Mouse (Mus musculus) thymus, postnatal 4 days (tissue): ENCODE data around the gene Elk4.

Source experiments
- DNase-seq: peaks from one replicate; pipeline ENCODE4 v3.0.0; 2021

Gene Elk4

DNA sequence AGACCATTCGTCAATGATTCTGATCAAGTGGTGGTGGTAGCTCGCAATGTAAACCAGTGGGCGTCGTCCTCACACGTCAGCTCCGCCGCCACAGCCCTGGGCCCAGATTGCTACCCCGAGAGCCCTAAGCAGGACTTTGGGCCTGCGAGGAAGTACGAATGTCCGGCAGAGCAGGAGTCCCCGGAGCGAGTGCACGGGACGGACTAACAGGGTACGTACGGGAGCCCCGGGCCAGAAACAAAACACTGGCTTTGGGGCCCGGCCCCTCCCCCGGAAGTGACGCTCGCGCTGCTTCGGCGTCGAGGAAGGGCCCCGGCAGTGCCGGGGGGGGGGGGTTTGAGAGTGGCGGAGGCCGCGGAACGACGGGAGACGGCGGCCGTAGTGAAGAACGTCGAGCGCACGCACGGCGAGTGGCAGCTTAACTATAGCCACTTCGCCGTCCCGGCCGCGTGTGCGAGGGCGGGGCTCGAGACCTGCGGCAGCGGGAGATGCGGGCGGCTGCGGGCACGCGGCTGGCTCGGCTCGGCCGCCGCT, at the start of gene Elk4:
Elk4 (plus strand) TSS at position 326 of the 534 bp plus-strand sequence.
- DNase-seq: peak; percentile 95

DNA sequence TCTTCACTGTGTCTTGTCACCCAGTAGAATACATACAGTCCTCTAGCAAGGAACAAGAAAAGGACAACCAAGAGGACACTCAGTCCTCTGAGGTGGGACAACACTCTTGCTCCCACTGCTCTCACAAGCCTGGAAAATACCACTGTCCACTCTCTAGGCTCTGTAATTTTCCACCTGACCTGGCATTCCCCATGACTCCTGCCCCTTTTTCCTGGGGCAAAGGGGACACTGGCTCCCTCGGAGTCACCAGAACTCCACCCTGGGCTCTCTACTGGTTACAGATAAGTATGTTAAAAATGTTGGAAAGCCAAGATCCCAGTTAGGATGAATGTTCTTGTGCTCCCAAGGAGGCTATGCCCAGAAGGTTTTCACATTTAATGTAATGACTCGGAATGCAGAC, 46.4 kb upstream of the Elk4 start:
- DNase-seq: no peak

DNA sequence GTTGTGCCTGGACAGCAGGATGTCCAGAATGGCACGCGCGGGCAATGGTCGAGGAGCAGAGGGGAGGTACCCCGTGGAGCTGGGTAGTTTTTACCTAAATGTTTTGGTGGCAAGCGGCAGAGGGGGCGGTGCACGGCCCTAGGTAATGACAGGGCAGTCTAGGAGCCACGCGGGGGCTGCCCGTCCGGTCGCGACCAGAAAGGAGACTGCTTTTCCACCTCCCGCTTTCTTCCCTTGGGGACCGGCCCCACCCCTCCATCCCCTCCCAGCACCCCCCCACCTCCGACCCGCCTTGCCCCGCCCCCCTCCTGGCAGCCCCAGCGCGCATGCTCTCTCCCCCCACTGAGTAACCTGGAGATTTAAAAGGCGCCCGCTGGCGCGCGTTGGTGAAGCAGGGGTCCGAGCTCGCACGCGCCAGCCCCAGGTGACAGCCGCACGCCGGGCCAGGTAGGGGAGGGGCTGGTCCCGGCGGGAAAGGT, 44.8 kb upstream of the Elk4 start, which contains the start of gene Slc45a3:
Slc45a3 (plus strand) TSS at position 362 of the 479 bp plus-strand sequence.
- DNase-seq: peak; percentile 67

DNA sequence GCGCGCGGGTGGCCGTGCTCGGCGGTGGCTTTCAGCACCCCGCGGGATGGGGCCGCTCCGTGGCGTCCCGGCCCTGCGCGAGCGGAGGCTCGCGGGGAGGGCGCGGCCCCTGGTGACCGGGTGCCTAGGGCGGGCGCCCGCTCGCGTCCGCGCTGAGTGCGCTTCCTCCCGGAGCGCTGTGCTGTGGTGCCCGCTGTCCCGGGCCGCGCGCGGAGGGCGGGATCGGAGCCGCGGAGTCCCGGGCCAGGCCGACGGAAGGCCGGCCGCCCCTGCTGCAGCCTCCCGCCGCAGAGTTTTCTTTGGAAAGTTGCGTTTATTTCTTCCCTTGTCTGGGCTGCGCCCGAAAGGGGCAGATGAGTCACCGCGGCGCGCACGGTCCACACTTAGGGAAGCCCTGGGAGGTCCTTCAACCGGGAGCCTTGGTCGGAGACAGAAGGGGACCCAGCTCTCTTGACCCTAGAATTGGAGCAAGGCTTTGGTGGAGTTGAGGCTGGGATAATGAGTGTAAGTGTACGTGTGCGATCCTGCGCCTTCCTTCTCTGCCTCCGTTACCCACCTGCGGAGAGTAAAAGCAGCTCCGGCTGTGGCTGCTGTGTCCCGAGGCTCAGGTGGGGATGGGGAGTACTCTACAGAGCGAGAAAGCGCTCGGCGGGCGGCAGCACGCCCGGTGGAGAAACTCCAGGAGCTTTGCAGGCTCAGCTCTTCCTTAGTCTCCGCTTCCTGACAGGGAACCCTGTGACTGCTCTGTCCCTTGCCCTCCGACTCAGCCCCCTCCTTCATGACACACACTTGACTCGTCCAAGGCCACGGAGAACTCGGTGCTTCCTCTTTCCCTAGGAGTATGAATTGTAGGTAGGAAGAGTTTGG, 44.1 kb upstream of the Elk4 start:
- peak; percentile 69 for DNase-seq

DNA sequence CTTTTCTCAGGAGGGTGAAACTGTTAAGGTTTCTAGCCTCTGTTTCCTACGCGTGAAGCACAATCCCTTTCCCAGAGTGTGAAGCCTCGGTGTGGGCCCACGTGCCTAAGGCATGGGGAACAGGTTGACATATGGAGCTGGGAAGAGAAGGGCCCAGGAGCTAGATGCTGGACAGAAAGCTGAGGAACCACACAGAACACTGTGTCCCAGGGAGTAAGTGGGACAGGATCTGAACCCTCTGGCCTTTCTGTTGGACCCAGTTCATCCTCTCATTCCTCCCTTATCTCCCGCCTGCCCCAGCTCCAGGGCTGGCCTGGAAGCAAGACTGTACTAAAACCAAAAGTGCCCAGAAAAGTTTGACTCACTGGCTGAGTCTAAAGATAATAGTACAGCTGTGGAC, 43.3 kb upstream of the Elk4 start:
- no peak for DNase-seq

DNA sequence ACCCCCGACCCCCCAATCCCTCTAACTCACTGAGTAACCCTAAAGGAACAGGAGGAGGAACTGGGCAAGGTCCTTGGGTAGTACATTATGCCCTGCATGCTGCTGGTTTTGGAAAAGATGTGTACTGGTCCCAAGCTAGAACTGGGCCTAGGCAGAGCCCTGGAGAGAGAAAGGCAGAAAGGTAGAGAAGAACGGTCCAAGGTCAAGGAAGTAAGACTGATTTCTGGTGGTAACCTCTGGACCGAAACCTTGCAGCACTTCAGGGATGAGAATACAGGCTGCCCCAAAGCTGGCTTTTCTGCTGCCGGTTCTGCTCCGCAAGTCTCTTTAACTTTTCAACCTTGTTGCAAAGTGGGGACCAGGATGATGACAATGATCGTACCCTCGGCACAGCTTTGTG, 42.8 kb upstream of the Elk4 start:
- no peak for DNase-seq

DNA sequence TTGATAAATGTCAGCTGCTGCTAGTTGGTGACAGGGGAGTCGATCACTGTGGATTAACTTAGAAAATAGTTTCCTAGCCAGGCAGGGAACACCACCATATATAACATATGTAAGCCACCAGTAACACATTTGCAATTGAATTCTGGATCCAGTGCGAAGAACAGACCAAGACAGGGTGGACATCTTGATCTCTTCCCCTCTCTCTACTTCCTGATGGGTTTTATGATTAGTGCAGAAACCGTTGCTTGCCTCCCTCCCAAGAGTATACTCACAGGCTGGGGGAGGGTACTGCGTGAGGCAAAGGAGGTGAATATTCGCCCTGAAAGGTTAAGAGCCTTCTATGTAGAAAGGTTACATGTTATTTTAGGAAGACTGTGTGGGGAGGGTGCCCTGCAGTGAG, 41.6 kb upstream of the Elk4 start:
- DNase-seq: no peak

DNA sequence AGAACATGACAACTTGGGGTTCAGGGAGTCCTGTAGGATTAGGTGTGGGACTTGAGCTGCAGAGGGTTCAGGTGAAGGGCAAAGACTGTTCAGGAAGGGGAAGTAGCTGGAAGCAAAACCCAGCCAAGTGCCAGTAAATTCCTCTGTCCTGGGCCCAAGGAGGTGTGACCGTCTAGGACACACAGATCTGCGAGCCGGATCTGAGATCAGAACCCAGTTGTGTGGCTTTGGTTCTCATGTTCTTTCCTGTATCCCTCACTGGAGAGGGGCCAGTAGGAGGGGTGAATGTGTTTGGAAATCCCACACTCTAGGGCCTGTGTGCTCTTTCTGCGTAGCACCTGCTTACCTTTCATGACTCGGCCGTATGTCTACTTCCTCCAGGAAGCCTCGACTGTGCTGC, 40.1 kb upstream of the Elk4 start:
- peak; percentile 59 for DNase-seq

DNA sequence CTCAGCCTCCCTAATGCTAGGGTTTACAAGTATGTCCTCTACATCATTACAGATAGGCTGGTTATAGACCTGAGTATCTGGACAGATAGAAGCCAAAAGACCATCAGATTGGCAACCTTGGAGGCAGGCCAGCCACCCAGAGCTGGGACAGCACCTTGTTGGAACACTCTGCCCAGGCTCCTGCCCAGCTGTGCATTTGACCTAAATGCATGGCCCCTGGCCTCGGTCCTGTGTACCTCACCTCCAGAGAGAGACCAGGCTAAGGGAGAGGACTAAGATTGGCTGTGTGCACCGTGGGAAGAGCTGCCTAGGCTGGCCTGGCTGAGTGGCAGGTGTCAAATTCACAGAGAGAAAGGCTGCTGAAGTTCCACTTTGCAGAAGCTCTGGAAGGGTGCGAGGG, 38.9 kb upstream of the Elk4 start:
- no peak for DNase-seq

DNA sequence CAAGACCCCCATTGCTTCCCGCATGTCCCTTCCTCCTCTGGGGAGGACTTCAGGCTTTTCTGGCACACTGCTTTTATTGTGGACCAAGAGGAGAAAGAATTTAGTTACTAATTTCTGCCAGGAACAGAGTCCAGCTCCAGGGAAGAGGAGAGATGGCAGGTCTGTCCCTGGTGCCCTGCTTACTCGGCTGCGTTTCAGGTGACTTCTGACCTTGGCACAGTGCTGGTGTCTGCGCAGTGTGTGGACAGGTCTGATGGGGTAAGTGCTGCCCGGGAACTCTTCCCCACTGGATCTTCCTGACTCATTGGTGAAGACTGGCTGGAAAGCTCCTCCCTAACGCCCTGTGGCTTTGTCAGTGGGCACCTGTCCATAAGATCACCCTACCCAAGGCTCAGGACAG, 38.4 kb upstream of the Elk4 start:
- DNase-seq: no peak

DNA sequence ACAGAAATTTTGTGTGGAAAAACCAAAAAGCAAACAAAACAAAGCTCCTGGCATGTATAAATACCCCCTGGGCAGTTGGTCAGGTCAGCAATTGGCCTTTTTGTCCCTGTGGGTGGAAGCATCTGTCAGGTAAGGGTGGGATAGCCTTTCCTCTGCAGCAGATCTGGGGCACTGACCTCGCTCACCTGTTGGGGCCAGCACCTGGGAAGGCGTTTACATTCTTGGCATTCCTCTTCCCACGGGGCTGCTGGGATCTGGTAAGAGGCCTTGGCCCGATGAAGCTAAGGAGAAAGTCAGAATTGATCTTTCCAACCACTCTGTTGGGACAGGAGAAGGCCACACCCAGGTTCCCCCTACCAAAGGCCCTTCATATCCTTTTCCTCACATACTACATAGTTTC, 37.6 kb upstream of the Elk4 start:
- no peak for DNase-seq

DNA sequence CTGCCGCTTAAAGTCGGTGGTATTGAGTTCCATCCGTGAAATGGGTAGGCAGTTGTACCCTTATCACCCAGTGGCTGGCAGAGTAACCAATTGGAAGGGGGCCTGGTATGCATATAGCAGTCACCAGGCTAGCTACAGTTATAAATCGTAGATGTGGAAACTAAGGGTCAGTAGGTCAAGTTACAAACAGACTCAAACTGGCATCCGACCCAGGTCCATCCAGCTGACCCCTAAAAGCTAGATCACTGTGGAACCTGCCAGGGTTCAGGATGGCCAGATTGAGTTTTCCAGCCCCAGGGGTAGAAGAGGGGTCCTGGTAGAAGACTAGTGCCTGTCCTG, 37.1 kb upstream of the Elk4 start:
- no peak for DNase-seq

DNA sequence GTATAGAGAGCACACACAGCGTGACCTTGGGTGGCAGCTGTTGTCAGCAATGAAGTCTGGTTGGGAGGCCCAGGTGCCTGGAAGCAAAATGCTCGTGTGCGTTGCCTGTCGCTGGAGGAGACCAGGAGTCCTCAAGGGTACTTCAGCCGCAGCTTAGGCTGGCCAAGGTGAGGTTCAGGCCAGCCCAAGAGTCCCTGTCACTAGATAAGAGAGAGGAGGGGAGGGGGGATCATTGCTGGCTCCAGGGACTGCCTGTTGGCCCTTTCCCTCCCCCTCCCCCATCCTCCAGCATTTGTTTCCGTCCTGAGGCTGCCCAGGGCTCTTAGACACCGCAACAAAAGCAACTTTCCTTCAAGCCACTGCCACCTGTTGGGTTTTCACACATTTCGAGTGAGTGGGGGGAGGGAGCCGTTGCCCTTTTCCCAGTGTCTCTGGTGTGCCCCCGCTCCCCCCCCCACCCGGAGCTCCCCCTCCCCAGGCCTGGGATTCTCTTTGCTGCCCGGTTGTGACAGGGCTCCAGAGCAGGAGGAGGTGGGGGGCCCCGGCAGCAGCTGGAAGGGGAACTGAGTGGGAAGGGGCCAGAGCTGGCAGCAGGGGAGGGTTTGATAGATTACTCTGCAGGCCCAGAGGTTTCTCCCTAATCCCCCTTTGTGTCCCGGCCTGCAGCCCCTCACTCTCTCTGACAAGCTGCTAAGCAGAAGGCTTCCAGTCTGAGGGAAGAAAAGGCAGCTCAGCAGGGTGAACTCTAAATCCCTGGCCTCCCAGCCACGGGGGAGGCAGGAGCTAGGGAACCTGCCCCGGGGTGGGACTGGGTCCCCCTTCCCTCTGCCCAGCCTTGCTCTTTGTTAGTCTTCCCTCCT, 36.5 kb upstream of the Elk4 start:
- DNase-seq: peak; percentile 53

DNA sequence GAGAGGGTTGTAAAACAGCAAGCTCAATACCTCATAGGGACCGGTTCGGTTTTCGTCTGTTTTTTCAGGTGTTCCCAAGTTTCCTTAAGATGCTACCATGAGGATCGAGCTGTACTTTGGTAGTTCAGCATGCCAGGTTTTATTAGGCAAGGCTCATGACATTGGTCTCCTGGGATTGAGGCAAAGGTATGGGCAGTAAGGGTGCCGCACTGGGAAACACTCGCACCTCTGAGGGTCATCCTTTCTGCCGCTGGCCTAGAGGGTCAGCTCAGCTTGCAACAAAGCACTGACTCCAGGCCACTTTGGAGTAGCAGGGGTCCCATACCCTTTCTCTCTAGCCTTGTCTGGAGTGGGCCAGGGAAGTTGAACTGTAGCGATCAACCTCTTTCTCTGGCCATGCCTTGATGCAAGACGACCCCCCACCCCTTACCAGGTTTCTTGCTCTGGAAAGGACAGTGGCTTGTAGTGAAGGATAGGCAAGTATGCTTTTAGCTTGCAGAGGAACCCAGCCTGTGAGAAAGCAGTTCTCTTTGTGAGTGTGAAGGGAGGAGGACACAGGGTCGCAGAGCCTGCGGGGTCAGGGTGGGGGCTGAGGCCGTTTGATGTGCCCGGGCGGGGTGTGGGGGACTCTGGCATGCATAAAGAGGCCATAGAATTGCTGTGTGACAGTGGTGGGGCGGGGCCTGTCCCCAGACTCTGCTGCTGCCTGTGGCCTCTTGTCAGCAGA, 35.5 kb upstream of the Elk4 start:
- peak; percentile 68 for DNase-seq

DNA sequence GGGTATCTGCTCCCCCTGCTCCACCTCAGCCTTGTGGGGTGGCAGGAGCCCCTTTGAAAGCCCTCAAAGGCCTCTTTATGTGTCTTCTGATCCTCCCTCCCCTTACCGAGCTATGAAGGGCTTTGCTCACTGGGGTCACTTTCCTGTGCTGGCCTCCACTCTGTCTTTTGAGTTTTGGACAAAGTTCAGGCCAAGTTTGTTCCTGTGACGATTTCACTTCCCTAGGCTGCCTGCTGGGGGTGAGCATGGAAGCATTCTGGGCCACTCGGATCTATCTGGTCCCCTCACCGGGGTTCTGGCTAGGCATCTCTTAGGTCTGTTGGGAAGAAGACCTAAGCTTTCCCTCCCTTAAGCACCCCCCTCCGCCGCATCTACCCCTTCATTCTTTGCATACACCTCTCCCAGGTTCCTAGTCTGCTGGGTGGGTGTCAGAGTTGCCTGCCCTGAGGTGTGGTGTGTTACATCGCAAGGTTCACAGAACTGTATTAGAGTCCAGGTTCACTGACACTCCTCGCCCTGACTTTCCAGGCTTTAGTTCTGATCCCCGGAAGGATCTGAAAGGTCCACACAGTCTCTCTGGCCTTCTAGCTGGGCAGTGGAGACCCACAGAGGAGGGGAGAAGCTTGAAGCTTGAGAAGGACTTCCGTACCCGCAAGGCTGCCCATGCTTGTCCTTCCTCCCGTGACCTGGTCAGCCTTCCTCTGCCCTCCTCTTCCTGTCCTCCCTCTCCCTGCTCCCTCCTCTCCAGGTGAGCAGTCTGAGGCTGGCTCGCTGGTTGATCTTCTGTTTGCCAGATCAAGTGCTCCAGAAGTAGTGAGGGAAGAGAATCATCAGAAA, 34.7 kb upstream of the Elk4 start:
- no peak for DNase-seq

DNA sequence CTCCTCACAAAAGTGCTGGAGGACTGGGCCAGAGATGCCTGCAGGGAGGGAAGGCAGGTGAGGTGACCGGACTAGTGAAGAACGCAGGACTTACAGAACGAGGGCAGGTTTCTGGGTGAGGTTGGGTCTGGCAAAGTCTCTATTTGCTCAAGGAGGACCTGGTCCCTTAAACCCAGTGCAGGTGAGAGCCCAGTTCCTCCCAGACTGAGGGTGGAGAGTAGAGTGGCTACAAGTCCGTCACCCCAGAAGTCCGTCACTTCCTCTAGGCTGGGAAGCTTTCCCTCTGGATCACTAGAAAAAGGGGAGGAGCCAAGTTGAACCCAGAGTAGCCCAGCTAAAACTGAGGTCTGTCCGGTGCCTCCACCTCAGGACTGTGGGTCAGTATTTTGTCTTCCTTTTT, 33.4 kb upstream of the Elk4 start:
- DNase-seq: no peak

DNA sequence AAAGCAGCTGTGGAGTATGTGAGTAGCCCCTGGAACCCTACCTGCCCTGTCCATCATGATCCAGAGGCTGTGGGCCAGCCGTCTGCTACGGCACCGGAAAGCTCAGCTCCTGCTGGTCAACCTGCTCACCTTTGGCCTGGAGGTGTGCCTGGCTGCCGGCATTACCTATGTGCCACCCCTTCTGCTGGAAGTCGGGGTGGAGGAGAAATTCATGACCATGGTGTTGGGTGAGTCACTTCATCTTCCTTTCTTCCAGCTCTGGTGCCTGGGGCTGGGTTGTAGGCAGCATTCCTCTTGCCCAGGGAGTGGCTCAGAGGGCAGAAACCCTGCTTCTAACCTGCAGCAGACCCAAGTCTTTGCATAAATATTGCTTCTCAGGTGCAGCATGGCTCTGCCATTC, 30.5 kb upstream of the Elk4 start:
- DNase-seq: no peak

DNA sequence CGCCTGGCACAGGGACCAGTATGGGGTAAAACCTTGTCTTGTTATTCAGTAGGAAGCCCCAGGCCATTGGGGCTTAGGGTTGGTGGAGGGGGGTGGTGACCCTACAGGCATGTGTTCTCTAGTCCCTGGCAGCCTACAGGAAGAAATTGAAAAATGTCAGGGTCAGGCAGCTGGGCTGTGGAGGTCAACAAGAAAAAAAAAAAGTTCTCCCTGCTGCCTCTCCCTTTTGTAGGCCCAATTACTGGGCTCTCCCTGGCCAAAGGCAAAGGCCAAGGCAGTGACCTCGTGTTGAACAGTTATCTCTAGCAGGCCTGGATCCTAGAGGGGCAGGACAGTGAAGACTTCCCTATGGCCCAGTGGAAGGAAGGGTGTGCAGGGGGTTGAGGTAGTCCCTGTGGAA, 26.9 kb upstream of the Elk4 start:
- DNase-seq: no peak

DNA sequence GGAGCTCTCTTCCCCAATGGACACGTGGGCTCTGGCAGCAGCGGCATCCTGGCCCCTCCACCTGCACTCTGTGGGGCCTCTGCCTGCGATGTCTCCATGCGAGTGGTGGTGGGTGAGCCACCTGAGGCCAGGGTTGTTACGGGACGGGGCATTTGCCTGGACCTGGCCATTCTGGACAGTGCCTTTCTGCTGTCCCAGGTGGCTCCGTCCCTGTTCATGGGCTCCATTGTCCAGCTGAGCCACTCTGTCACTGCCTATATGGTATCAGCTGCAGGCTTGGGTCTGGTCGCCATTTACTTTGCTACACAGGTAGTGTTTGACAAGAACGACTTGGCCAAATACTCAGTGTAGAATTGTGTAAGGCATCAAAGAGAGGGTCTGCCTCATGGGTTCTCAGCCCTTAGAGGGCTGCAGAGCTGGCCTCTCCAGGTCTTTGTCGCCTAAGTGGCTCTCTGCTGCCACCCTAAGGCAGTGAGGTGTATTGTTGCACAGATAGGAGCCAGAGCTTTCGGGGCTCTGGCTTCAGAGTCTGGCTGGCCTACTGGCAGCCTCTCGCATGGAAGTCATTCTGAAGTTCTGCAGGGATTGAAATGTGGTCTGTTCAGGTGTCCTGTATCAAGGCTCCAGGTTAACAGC, 25.9 kb upstream of the Elk4 start:
- DNase-seq: peak; percentile 88

DNA sequence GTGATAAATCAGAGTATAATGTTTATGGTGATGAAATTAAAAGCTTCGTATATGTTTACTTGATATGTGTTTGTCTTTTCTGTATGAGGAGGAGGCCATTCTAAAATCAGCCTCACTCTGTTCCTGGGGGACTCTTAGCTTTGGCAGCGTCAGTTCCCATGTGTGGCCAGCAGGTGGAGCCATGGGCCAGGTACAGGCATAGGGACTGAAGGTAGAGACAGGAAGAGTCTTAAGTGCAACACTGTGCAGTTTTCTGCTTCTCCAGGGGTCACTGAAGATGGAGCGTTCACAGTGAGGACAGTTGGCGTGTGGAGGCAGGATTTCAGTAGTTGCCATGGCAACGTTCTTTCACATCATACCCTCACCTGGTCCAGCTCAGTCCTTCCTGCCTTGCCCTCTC, 24.5 kb upstream of the Elk4 start:
- peak; percentile 93 for DNase-seq

DNA sequence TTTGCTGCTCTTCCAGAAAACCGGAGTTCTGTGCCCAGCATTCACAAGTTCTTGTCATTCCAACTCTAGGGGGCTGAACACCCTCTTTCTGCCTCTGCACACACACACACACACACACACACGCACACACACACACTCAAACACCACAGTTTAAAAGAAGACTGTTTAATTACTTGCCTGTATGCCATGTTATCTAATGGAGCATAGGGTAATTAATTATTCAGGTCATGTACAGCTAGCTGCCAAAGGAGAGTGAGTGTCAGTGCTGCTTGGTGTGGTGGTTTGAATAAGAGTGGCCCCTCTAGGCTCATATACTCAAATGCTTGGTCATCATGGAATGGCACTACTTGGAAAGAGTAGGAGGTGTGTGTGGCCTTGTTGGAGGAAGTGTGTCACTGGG, 23.6 kb upstream of the Elk4 start:
- DNase-seq: no peak

DNA sequence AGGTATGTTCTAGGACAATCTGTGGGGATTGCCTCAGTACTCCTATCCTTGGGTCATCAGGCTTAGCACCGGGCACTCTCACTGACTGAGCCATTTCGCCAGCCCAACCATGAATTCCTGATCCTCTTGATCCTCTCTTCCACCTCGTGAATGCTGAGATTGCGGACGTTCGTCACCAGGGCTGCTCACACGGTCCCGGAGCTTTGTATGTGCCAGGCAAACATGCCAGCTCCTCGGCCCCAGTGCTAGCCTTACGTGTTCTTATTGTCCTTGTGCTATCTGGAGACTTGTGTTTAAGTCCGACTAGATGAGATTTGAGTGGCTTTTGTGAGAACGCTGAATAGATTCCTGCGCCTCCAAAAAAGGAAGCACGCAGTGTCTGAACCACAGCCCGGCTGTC, 20.0 kb upstream of the Elk4 start:
- DNase-seq: no peak
